Mouse (Mus musculus) hindbrain, embryonic 14.5 days (tissue): Measurements from ENCODE around the gene Frmd4b. TPM values are rescaled to one million over a fixed set of nuclear protein-coding genes. Genes with fewer than 3 reads are reported as not detected.

Experiments
- ATAC-seq: fragments of 200-750 bp; cut with Nextera tagmentation; 2 replicates; pipeline ENCODE4 v1.8.0; 2017; ENCODE audit warnings: moderate number of reproducible peaks, mild to moderate bottlenecking, moderate TSS enrichment, moderate library complexity; ENCODE audit not compliant: low FRiP score
- DNase-seq: peaks from one replicate; pipeline ENCODE4 v3.0.0-alpha.2; 2015; ENCODE audit warnings: low spot score
- H3K27ac ChIP-seq: fragments of 300-500 bp; sonication (generic); 2 replicates; pipeline ENCODE4 v1.5.1; 2014; ENCODE audit warnings: mild to moderate bottlenecking, moderate library complexity
- H3K27me3 ChIP-seq: fragments of 300-500 bp; sonication (generic); 2 replicates; pipeline ENCODE4 v1.6.1; 2014; ENCODE audit warnings: mild to moderate bottlenecking, low read length, mixed read lengths; ENCODE audit not compliant: control insufficient read depth, insufficient read depth
- H3K36me3 ChIP-seq: fragments of 300-500 bp; sonication (generic); replicated peaks from 2 replicates; pipeline ENCODE4 v1.6.1; 2014; ENCODE audit not compliant: control insufficient read depth, insufficient read depth
- H3K4me1 ChIP-seq: fragments of 300-500 bp; sonication (generic); replicated peaks from 2 replicates; pipeline ENCODE4 v1.6.1; 2014; ENCODE audit warnings: antibody characterized with exemption, low read length, mixed read lengths; ENCODE audit not compliant: control insufficient read depth, insufficient read depth
- H3K4me2 ChIP-seq: fragments of 300-500 bp; sonication (generic); replicated peaks from 2 replicates; pipeline ENCODE4 v1.6.1; 2014; ENCODE audit warnings: mild to moderate bottlenecking, moderate library complexity
- H3K4me3 ChIP-seq: fragments of 300-500 bp; sonication (generic); replicated peaks from 2 replicates; pipeline ENCODE4 v1.5.1; 2014; ENCODE audit warnings: mild to moderate bottlenecking, low read length
- H3K9ac ChIP-seq: fragments of 300-500 bp; sonication (generic); 2 replicates; pipeline ENCODE4 v1.6.1; 2014
- H3K9me3 ChIP-seq: fragments of 300-500 bp; sonication (generic); 2 replicates; pipeline ENCODE4 v1.6.1; 2016; ENCODE audit warnings: low read length; ENCODE audit not compliant: control insufficient read depth
- WGBS: fragments of 180-500 bp; shearing (Covaris S2); extraction: QIAGEN DNeasy Blood & Tissue Kit; methylation state at CpG from one replicate; pipeline ENCODE4 v1.1.7; 2014; 5-methylcytosine and 5-hydroxymethylcytosine counted together
- polyA plus RNA-seq: library from polyadenylated mRNA; unstranded; fragments of >200 nt; fragmentation: Nextera tagmentation; extraction: Ambion mirVana; gene quantifications from 2 replicates; pipeline ENCODE4 v1.2.1, GENCODE M21; 2014

Frmd4b gene
- polyA plus RNA-seq, 1 experiment from 2014 or later = 25.1 TPM

DNA sequence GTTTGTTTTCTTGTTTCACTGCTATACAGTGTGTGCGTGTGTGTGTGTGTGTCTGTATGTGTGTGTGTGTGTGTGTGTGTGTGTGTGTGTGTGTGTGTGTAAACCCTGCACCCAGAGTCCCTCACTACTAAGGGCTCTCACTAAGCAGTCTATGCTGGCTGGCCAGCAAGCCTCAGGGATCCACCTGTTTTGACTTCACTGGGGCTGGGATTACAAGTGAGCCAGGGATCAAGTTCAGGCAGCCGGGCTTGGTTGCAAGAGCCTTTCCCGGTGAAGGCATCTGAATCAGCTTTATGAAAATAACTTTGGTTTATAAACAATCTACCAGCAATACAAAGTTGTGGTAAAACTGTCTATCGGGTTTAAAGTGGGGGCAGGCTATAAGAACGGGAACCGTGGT is 206.0 kb downstream of the Frmd4b start:
- DNase-seq = no peak
- no peaks in the 10 kb centered on the region for H3K27me3 ChIP-seq
- no peak overlapping the region for H3K4me2 ChIP-seq
- H3K9ac ChIP-seq = no peak overlapping the region
- H3K4me3 ChIP-seq = no peak overlapping the region
- 0 out of 2 replicates have a peak, but pooled peaks cover 4% of the 10 kb centered on the region for H3K36me3 ChIP-seq
- H3K9me3 ChIP-seq = no peaks in the 10 kb centered on the region
- no peak for ATAC-seq
- H3K27ac ChIP-seq = no peak overlapping the region
- no peaks in the 10 kb centered on the region for H3K4me1 ChIP-seq
- WGBS = 95% methylated on average over 6 of the region's 6 CpGs

DNA sequence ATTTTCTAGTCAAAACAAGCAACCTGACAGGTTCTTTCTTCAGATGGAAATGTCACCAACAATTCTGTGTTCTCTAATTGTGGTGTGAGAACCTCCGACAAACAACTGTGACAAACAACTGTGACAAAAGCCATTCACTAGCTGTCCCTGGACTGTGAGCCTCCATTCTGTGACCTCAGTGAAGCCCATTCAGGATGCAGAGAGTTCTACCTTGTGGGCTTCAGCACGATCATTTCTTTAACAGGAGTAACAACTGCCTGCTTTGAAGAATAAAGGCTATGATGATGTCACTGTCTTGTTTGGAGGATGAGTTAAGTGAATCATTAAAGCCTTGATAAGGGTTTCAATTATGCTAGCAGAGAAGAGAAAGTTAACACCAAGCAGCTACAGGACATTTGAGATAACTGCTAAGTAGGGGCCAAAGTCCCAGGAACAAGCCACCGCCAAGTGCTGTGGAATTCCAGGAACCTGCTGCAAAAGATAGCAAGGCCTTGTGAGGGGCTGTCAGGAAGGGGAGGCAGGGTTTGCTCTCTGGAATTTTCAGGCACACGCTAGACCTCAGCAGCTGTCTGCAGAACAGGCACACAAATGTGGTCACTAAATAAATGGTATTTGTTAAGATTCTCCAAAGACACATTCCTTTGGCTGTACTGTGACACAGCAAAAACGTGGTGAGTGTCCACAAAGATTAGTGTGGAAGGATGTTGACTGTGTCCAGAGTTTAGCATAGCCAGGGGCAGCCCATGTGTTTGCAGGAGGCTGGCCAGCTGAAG is 207.7 kb downstream of the Frmd4b start:
- DNase-seq (no peak), ATAC-seq (no peak)
- Histone ChIP-seq H3K9ac (no peak overlapping the region), H3K4me1 (no peaks in the 10 kb centered on the region), H3K9me3 (no peaks in the 10 kb centered on the region), H3K27me3 (no peaks in the 10 kb centered on the region), H3K4me3 (no peak overlapping the region), H3K36me3 (0 out of 2 replicates have a peak, but pooled peaks cover 4% of the 10 kb centered on the region), H3K4me2 (no peak overlapping the region), H3K27ac (no peak overlapping the region)
- 27% methylated on average over 5 of the region's 5 CpGs for WGBS

DNA sequence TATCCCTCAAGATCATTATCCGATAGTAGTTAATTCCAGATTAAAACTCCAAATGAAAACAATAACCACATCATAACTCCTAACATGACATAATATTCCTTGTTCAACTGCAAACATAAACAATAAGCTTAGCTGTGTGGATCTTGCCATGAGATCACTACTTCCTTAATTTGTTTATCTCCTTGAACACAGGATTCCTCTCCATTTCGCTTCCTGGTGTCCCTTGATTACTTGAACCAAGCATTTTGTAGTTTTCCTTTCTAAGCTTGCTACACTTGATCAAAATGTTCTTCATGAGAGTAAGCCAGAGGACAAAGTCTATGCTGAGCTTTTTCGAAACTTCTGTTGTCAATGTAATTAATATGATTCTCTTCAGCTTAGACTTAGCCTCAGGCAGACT is 209.4 kb downstream of the Frmd4b start:
- Histone ChIP-seq H3K4me1 (no peaks in the 10 kb centered on the region), H3K27me3 (no peaks in the 10 kb centered on the region), H3K27ac (no peak overlapping the region), H3K9ac (no peak overlapping the region), H3K36me3 (0 out of 2 replicates have a peak, but pooled peaks cover 4% of the 10 kb centered on the region), H3K9me3 (no peaks in the 10 kb centered on the region), H3K4me3 (no peak overlapping the region), H3K4me2 (no peak overlapping the region)
- 93% methylated on average over 3 of the region's 3 CpGs for WGBS
- ATAC-seq (no peak), DNase-seq (no peak)

DNA sequence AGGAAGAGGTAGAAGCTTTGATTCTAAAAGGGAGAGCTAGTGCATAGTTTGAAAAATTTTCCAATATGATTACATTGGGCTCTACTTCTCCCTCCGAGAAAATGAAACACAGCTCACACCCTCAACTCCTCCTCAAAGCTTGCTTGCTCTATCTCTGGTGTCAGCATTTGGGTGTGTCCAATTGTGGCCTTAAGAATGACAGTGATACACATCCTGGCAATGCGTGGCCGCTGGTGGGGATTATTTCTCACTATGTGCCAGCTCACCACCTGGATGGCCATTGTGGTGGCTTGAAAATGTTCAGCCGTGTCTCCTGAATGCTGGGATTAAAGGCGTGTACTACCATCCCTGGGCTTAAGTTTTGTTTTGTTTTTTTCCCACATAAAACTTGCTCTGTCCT is 209.9 kb downstream of the Frmd4b start:
- no peaks in the 10 kb centered on the region for H3K4me1 ChIP-seq

DNA sequence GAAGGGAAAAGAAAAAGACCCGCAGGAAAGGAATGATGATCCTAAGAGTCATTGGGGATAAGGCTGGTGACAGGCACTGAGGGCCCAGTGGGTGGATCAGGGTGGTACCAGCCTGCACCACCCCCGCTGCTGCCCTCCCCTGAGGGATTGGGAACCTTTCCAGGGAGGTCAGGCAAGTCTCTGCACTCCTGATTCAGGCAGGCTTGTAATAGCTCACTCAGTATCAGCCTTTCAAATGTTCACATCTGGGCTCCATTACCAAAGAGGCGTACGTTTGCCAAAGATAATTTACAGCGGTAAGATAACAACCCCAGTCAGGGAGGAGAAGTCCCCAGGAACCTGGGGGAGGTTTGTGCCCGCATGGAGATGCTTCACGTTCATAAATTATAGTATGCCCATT is 212.0 kb downstream of the Frmd4b start:
- DNase-seq = no peak
- no peak overlapping the region for H3K27ac ChIP-seq

More for the DNA sequence above, 209.9 kb downstream of the Frmd4b start:
- no peak overlapping the region for H3K4me3 ChIP-seq
- ATAC-seq = no peak
- no peak for DNase-seq
- no peak overlapping the region for H3K27ac ChIP-seq
- WGBS = 93% methylated on average over 5 of the region's 5 CpGs
- 0 out of 2 replicates have a peak, but pooled peaks cover 4% of the 10 kb centered on the region for H3K36me3 ChIP-seq
- H3K9ac ChIP-seq = no peak overlapping the region
- H3K9me3 ChIP-seq = no peaks in the 10 kb centered on the region
- no peaks in the 10 kb centered on the region for H3K27me3 ChIP-seq
- no peak overlapping the region for H3K4me2 ChIP-seq

DNA sequence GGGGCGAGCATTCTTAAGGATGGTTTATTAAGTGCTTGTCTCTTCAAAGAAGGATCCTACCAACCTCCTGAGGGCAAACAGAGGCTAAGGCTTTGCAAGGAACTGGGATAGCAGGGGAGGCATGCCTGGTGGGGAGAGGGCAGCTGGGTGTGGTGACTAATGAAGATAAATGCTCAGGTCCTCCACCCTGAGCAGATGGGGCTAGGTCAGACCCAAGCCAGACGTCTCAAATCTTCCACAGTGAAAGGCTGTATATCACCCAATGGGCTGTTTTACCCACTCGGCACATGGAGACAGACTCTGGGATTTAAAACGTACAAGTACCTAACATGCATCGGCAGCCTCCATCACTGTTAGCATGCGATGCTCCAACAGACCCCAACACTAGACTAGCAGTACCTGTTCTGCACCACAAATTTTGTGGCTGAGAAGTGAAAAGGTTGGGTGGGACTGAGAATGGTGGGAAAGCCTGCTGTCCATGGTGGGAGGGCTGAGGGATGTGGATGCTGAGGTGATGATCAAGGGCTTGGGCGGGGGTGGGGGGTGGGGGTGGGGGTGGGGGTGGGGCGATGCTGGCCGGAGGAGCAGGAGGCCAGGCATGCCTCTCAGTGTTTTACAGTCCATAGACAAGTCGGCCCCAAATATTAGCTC is 214.4 kb downstream of the Frmd4b start:
- Histone ChIP-seq H3K4me3 (no peak overlapping the region), H3K4me2 (no peak overlapping the region), H3K4me1 (no peaks in the 10 kb centered on the region), H3K36me3 (no peaks in the 10 kb centered on the region), H3K9me3 (no peaks in the 10 kb centered on the region), H3K27me3 (no peaks in the 10 kb centered on the region), H3K27ac (no peak overlapping the region), H3K9ac (no peak overlapping the region)
- DNase-seq (no peak), ATAC-seq (no peak)
- WGBS = 69% methylated on average over 10 of the region's 10 CpGs

More for the DNA sequence above, 212.0 kb downstream of the Frmd4b start:
- H3K4me1 ChIP-seq = no peaks in the 10 kb centered on the region
- H3K27me3 ChIP-seq = no peaks in the 10 kb centered on the region
- no peak overlapping the region for H3K9ac ChIP-seq
- H3K4me3 ChIP-seq = no peak overlapping the region
- no peak overlapping the region for H3K4me2 ChIP-seq
- 36% methylated on average over 7 of the region's 7 CpGs for WGBS
- ATAC-seq = no peak
- H3K36me3 ChIP-seq = 0 out of 2 replicates have a peak, but pooled peaks cover 4% of the 10 kb centered on the region
- H3K9me3 ChIP-seq = no peaks in the 10 kb centered on the region

DNA sequence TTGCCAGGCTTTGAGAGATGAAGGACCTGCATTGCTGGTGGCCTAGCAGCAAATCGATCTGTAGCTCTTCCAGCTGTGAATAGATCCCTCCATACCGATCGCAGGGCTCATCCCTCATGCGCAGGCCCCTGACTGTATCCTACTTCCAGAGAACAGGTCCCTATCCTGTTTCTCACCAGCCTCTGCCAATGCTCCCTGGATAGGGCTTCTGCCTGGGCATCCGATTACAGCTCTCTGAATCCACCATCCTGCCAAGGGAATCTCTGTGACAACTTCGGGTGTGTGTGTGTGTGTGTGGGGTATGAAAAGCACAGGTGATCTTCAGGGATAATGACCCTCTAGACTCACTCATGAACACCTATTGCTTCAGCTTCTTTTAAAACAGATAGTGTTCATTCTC is 216.9 kb downstream of the Frmd4b start:
- H3K9ac ChIP-seq = no peak overlapping the region
- H3K4me1 ChIP-seq = peaks cover 19% of the 10 kb centered on the region
- H3K36me3 ChIP-seq = no peaks in the 10 kb centered on the region
- ATAC-seq = no peak
- no peak for DNase-seq
- no peaks in the 10 kb centered on the region for H3K9me3 ChIP-seq
- no peak overlapping the region for H3K27ac ChIP-seq
- H3K27me3 ChIP-seq = no peaks in the 10 kb centered on the region
- no peak overlapping the region for H3K4me3 ChIP-seq
- WGBS = 87% methylated on average over 6 of the region's 6 CpGs
- H3K4me2 ChIP-seq = no peak overlapping the region

DNA sequence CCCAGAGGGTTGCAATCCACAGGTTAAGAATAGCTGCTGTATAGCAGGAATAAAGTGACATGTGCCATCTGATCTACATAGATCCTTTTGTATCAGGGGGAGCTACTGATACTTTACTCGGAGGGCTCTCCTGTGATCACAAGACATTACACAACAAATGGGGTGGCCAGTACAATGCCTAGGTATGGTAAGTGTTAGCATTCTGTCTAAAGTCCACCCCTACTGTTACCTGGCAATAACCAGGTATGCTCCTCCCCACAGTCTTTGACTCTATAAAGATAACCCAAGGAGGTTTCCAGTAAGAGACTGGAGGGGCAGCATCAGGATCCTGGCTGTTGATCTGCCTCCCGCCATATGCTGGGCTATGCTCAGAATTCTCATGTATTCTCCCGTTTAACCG is 219.4 kb downstream of the Frmd4b start:
- Histone ChIP-seq H3K4me1 (peaks cover 30% of the 10 kb centered on the region), H3K27me3 (no peaks in the 10 kb centered on the region), H3K4me3 (no peak overlapping the region), H3K9ac (no peak overlapping the region), H3K9me3 (no peaks in the 10 kb centered on the region), H3K27ac (no peak overlapping the region), H3K36me3 (no peaks in the 10 kb centered on the region), H3K4me2 (no peak overlapping the region)
- WGBS = 79% methylated on average over 4 of the region's 4 CpGs
- no peak for DNase-seq
- no peak for ATAC-seq

DNA sequence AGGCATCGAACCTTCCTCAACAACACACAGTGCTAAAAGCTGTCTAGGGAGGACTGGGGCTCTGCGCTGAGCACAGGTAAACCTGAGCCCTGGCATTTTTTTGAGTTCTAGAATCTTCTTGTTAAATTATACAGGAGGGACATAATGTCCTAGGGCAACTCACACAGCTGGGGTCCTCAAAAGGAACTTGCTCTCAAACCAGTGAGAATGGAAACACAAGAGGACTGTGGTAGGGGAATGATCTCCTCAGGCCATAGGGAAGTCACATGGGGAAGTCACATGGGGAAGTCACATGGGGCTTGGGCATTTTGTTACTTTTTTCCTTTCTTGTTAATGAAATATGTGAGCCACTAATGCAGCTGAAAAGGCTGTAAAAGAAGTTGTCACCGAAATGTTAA is 220.4 kb downstream of the Frmd4b start:
- Histone ChIP-seq H3K27me3 (no peaks in the 10 kb centered on the region), H3K9me3 (no peaks in the 10 kb centered on the region), H3K27ac (0 out of 2 replicates have a peak overlapping the region, but pooled peaks have one; percentile 26), H3K4me1 (peaks cover 30% of the 10 kb centered on the region), H3K9ac (no peak overlapping the region), H3K36me3 (no peaks in the 10 kb centered on the region), H3K4me3 (no peak overlapping the region), H3K4me2 (no peak overlapping the region)
- ATAC-seq (no peak; the same call in 1 of the 2 replicates), DNase-seq (no peak)
- 35% methylated on average over 3 of the region's 3 CpGs for WGBS
